Mouse (Mus musculus): ENCODE measurements around the gene Rbfox3. TPM values are rescaled to one million over a fixed set of nuclear protein-coding genes. Genes with fewer than 3 reads are reported as not detected.

Rbfox3 gene
- total and polyA plus RNA-seq, 3 experiments: not detected

DNA sequence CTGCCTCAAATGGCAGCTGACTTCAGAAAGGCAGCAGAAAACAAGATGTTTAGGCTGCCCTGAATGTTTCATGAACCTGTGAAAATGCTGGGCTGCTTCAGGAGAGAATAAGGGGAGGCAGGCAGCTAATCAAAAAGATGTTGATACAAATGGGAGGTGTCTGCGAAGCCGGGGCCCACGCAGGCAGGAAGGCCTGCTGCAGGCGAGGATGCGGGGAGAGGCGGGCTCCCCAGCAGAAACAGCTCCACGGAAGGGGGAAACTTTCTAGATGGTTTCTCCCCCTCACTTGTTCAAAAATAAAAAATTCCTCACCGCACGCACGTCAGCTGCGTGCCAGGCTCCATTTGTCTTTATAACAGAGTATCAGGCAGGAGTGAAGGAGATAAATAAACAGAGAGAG lies 5.7 kb downstream of the Rbfox3 start:
- Histone ChIP-seq H3K4me1 (ENCODE audit: control insufficient read depth in 1 of 2, insufficient read depth in 2 of 2) (no peaks in the 10 kb centered on the region), H3K27ac (ENCODE audit: insufficient read depth, low read depth) (no peak overlapping the region), H3K4me3 (replicated peaks in 1 of 3; ENCODE audit: low read depth in 2 of 3, low read length in 2 of 3, poor library complexity in 1 of 3) (no peak overlapping the region), H3K36me3 (replicated peaks in 1 of 2; ENCODE audit: control insufficient read depth in 1 of 2, insufficient read depth in 1 of 2, low read length in 1 of 2) (no peaks in the 10 kb centered on the region), H3K4me2 (ENCODE audit: insufficient read depth, low read depth, poor library complexity, severe bottlenecking) (no peak overlapping the region), H3K27me3 (replicated peaks) (peaks cover 55% of the 10 kb centered on the region), H3K9me3 (replicated peaks; ENCODE audit: low read length) (peaks cover 17% of the 10 kb centered on the region), H3K79me2 (replicated peaks; ENCODE audit: control insufficient read depth, extremely low read depth, insufficient read depth, poor library complexity, severe bottlenecking) (no peaks in the 10 kb centered on the region), H3K9ac (ENCODE audit: insufficient read depth, low read depth) (no peak overlapping the region)
- TF ChIP-seq ZKSCAN1 (IDR thresholded peaks at IDR 0.05; ENCODE audit: borderline replicate concordance, low read depth, low read length) (no peak), CHD1 (IDR thresholded peaks at IDR 0.05; ENCODE audit: low read depth, low read length) (no peak), SMC3 (IDR thresholded peaks at IDR 0.05; ENCODE audit: low read depth, low read length) (no peak), USF2 (conservative IDR thresholded peaks at IDR 0.05; ENCODE audit: low read depth, low read length) (no peak), EP300 (IDR thresholded peaks at IDR 0.05; ENCODE audit: low read length) (no peak), USF1 (IDR thresholded peaks at IDR 0.05; ENCODE audit: low read depth, low read length) (no peak), ETS1 (conservative IDR thresholded peaks at IDR 0.05; ENCODE audit: low read depth, low read length) (no peak), E2F4 (IDR thresholded peaks at IDR 0.05; ENCODE audit: insufficient replicate concordance, low read depth, low read length) (no peak), CHD2 (IDR thresholded peaks at IDR 0.05; ENCODE audit: low read length) (no peak), NRF1 (IDR thresholded peaks at IDR 0.05; ENCODE audit: low read depth, low read length) (no peak), GABPA (IDR thresholded peaks at IDR 0.05; ENCODE audit: insufficient replicate concordance, low read depth, low read length) (no peak), JUND (conservative IDR thresholded peaks at IDR 0.05; ENCODE audit: low read depth, low read length) (no peak), ZNF384 (IDR thresholded peaks at IDR 0.05; ENCODE audit: low read depth, low read length) (no peak), ZC3H11A (IDR thresholded peaks at IDR 0.05; ENCODE audit: low read depth, low read length) (no peak), POLR2AphosphoS2 (IDR thresholded peaks at IDR 0.05; ENCODE audit: low read depth, low read length) (no peak), MAZ (IDR thresholded peaks at IDR 0.05; ENCODE audit: low read depth, low read length) (no peak), KAT2A (IDR thresholded peaks at IDR 0.05; ENCODE audit: insufficient replicate concordance, low read length) (no peak)
- in situ Hi-C loops (cut with MboI; ENCODE audit: low pct_ligation_motif_present, low pct_unique_long_range_greater_than_20kb, low sequenced_read_pairs): no loop called here
- no peak for DNase-seq (ENCODE audit: extremely low read depth)
- dilution Hi-C loops (cut with MboI; ENCODE audit: extremely low pct_ligation_motif_present, extremely low pct_unique_long_range_greater_than_20kb, low sequenced_read_pairs): no loop called here

GRCm38 (mm10) chr11:118904253-118904652 lies 7.1 kb downstream of the Rbfox3 start:
- H3K9me3 ChIP-seq (replicated peaks; ENCODE audit: low read length): peaks cover 17% of the 10 kb centered on the region
- no peaks in the 10 kb centered on the region for H3K79me2 ChIP-seq (replicated peaks; ENCODE audit: control insufficient read depth, extremely low read depth, insufficient read depth, poor library complexity, severe bottlenecking)
- H3K4me3 ChIP-seq (replicated peaks in 1 of 3; ENCODE audit: low read depth in 2 of 3, low read length in 2 of 3, poor library complexity in 1 of 3): no peak overlapping the region
- H3K4me2 ChIP-seq (ENCODE audit: insufficient read depth, low read depth, poor library complexity, severe bottlenecking): no peak overlapping the region
- TF ChIP-seq TCF12 (IDR thresholded peaks at IDR 0.05; ENCODE audit: low read depth, low read length) (no peak), KAT2A (IDR thresholded peaks at IDR 0.05; ENCODE audit: insufficient replicate concordance, low read length) (no peak), ETS1 (conservative IDR thresholded peaks at IDR 0.05; ENCODE audit: low read depth, low read length) (no peak), MAX (IDR thresholded peaks at IDR 0.05; ENCODE audit: low read length) (no peak), USF1 (IDR thresholded peaks at IDR 0.05; ENCODE audit: low read depth, low read length) (no peak), GABPA (IDR thresholded peaks at IDR 0.05; ENCODE audit: insufficient replicate concordance, low read depth, low read length) (no peak), SIN3A (IDR thresholded peaks at IDR 0.05; ENCODE audit: low read length) (no peak), BHLHE40 (IDR thresholded peaks at IDR 0.05; ENCODE audit: low read depth, low read length) (no peak)
- dilution Hi-C loops (cut with MboI; ENCODE audit: extremely low pct_ligation_motif_present, extremely low pct_unique_long_range_greater_than_20kb, low sequenced_read_pairs): no loop called here
- no peak overlapping the region for H3K27ac ChIP-seq (ENCODE audit: insufficient read depth, low read depth)
- DNase-seq (ENCODE audit: extremely low read depth): no peak
- no peaks in the 10 kb centered on the region for H3K4me1 ChIP-seq (ENCODE audit: control insufficient read depth in 1 of 2, insufficient read depth in 2 of 2)
- in situ Hi-C loops (cut with MboI; ENCODE audit: low pct_ligation_motif_present, low pct_unique_long_range_greater_than_20kb, low sequenced_read_pairs): no loop called here
- no peak overlapping the region for H3K9ac ChIP-seq (ENCODE audit: insufficient read depth, low read depth)
- H3K27me3 ChIP-seq (replicated peaks): peaks cover 68% of the 10 kb centered on the region
- no peaks in the 10 kb centered on the region for H3K36me3 ChIP-seq (replicated peaks in 1 of 2; ENCODE audit: control insufficient read depth in 1 of 2, insufficient read depth in 1 of 2, low read length in 1 of 2)

All from CH12.LX (cell line).